Mouse (Mus musculus) neural tube, embryonic 13.5 days (tissue): ENCODE measurements around the gene Igsf6. TPM values are rescaled to one million over a fixed set of nuclear protein-coding genes. Genes with fewer than 3 reads are reported as not detected.

ENCODE experiments used
- ATAC-seq: fragments of 200-750 bp; cut with Nextera tagmentation; 2 replicates; pipeline ENCODE4 v1.8.0; 2017; ENCODE audit warnings: low read depth, mild to moderate bottlenecking, moderate TSS enrichment, moderate library complexity
- H3K27ac ChIP-seq: fragments of 300-500 bp; sonication (generic); replicated peaks from 2 replicates; pipeline ENCODE4 v1.5.1; 2015; ENCODE audit warnings: moderate library complexity, mild to moderate bottlenecking, inconsistent platforms
- H3K27me3 ChIP-seq: fragments of 300-500 bp; sonication (generic); 2 replicates; pipeline ENCODE4 v1.6.1; 2015; ENCODE audit warnings: mild to moderate bottlenecking, inconsistent platforms
- H3K36me3 ChIP-seq: fragments of 300-500 bp; sonication (generic); 2 replicates; pipeline ENCODE4 v1.6.1; 2015; ENCODE audit warnings: mild to moderate bottlenecking, inconsistent platforms
- H3K4me1 ChIP-seq: fragments of 300-500 bp; sonication (generic); replicated peaks from 2 replicates; pipeline ENCODE4 v1.6.1; 2015; ENCODE audit warnings: inconsistent platforms
- H3K4me2 ChIP-seq: fragments of 300-500 bp; sonication (generic); 2 replicates; pipeline ENCODE4 v1.6.1; 2015; ENCODE audit warnings: inconsistent platforms, mild to moderate bottlenecking, moderate library complexity
- H3K4me3 ChIP-seq: fragments of 300-500 bp; sonication (generic); 2 replicates; pipeline ENCODE4 v1.5.1; 2015; ENCODE audit warnings: mild to moderate bottlenecking, inconsistent platforms
- H3K9ac ChIP-seq: fragments of 300-500 bp; sonication (generic); 2 replicates; pipeline ENCODE4 v1.6.1; 2015; ENCODE audit warnings: moderate library complexity, mild to moderate bottlenecking, inconsistent platforms
- H3K9me3 ChIP-seq: fragments of 300-500 bp; sonication (generic); 2 replicates; pipeline ENCODE4 v1.6.1; 2016; ENCODE audit warnings: inconsistent platforms
- WGBS: fragments of 180-500 bp; shearing (Covaris S2); methylation state at CpG from one replicate; pipeline ENCODE4 v1.1.7; 2015; 5-methylcytosine and 5-hydroxymethylcytosine counted together
- polyA plus RNA-seq: library from polyadenylated mRNA; unstranded; fragments of >200 nt; fragmentation: Nextera tagmentation; extraction: Ambion mirVana; gene quantifications from 2 replicates; pipeline ENCODE4 v1.2.1, GENCODE M21; 2015

Gene Igsf6
- polyA plus RNA-seq, 1 experiment from 2014 or later = 1.1 TPM

- Histone ChIP-seq H3K27me3 (no peaks in the 10 kb centered on the region; the same call in 1 of the 2 replicates), H3K27ac (0 out of 2 replicates have a peak overlapping the region, but pooled peaks have one; percentile 18), H3K4me3 (no peak overlapping the region), H3K9me3 (no peaks in the 10 kb centered on the region), H3K4me1 (peaks cover 25% of the 10 kb centered on the region), H3K9ac (no peak overlapping the region), H3K36me3 (peaks cover 8% of the 10 kb centered on the region), H3K4me2 (no peak overlapping the region)
- 91% methylated on average over 2 of the region's 2 CpGs for WGBS
- ATAC-seq = no peak
Observed at GRCm38 (mm10) chr7:121081816-121082215, 7.4 kb upstream of the Igsf6 start.

GRCm38 (mm10) chr7:121081350-121081749 lies 7.0 kb upstream of the Igsf6 start, which contains the start of gene Otoa:
Gene Otoa (plus strand): TSS chr7:121081650.
- no peak within 1 kb of the TSS for H3K4me2 ChIP-seq
- 0 out of 2 replicates have a peak within 1 kb of the TSS, but pooled peaks have one; percentile 18 for H3K27ac ChIP-seq
- no peak within 1 kb of the TSS for H3K4me3 ChIP-seq
- WGBS = 92% methylated on average over 4 of the region's 4 CpGs
- peaks cover 11% of the 10 kb centered on the region for H3K36me3 ChIP-seq
- H3K9me3 ChIP-seq = no peaks in the 10 kb centered on the region
- peaks cover 24% of the 10 kb centered on the region for H3K4me1 ChIP-seq
- H3K9ac ChIP-seq = no peak within 1 kb of the TSS
- no peak for ATAC-seq
- H3K27me3 ChIP-seq = no peaks in the 10 kb centered on the region; the same call in 1 of the 2 replicates

GRCm38 (mm10) chr7:121077829-121078228 lies 3.5 kb upstream of the Igsf6 start:
- Histone ChIP-seq H3K4me3 (no peak overlapping the region), H3K36me3 (peaks cover 22% of the 10 kb centered on the region), H3K4me1 (peaks cover 10% of the 10 kb centered on the region), H3K27me3 (no peaks in the 10 kb centered on the region), H3K4me2 (no peak overlapping the region), H3K9me3 (no peaks in the 10 kb centered on the region), H3K9ac (no peak overlapping the region), H3K27ac (no peak overlapping the region)
- 9% methylated on average over 5 of the region's 5 CpGs for WGBS
- peak; percentile 84 for ATAC-seq

GRCm38 (mm10) chr7:121077311-121077710 lies 2.9 kb upstream of the Igsf6 start:
- WGBS = 89% methylated on average over 6 of the region's 6 CpGs
- H3K4me2 ChIP-seq = no peak overlapping the region
- peaks cover 22% of the 10 kb centered on the region for H3K36me3 ChIP-seq
- H3K27ac ChIP-seq = no peak overlapping the region
- no peaks in the 10 kb centered on the region for H3K27me3 ChIP-seq
- H3K9me3 ChIP-seq = no peaks in the 10 kb centered on the region
- peaks cover 5% of the 10 kb centered on the region for H3K4me1 ChIP-seq
- ATAC-seq = peak; percentile 20; the same call in 1 of the 2 replicates
- H3K9ac ChIP-seq = no peak overlapping the region
- no peak overlapping the region for H3K4me3 ChIP-seq

- H3K27me3 ChIP-seq = no peaks in the 10 kb centered on the region
- peaks cover 40% of the 10 kb centered on the region for H3K36me3 ChIP-seq
Observed at GRCm38 (mm10) chr7:121075416-121075815, 1.0 kb upstream of the Igsf6 start.

GRCm38 (mm10) chr7:121074801-121075400 lies 529 bp upstream of the Igsf6 start:
- Histone ChIP-seq H3K27me3 (no peaks in the 10 kb centered on the region), H3K27ac (no peak overlapping the region), H3K4me2 (no peak overlapping the region), H3K4me3 (no peak overlapping the region), H3K9me3 (no peaks in the 10 kb centered on the region), H3K4me1 (peaks cover 4% of the 10 kb centered on the region; the same call in 1 of the 2 replicates), H3K9ac (no peak overlapping the region), H3K36me3 (peaks cover 44% of the 10 kb centered on the region)
- 88% methylated on average over 6 of the region's 6 CpGs for WGBS
- ATAC-seq = no peak

More at GRCm38 (mm10) chr7:121075416-121075815, 1.0 kb upstream of the Igsf6 start:
- Histone ChIP-seq H3K4me2 (no peak overlapping the region), H3K4me1 (peaks cover 4% of the 10 kb centered on the region; the same call in 1 of the 2 replicates), H3K9ac (no peak overlapping the region), H3K9me3 (no peaks in the 10 kb centered on the region), H3K4me3 (no peak overlapping the region), H3K27ac (no peak overlapping the region)
- no peak for ATAC-seq
- WGBS = 93% methylated on average over 5 of the region's 5 CpGs

- Histone ChIP-seq H3K4me1 (no peaks in the 10 kb centered on the region), H3K4me2 (no peak overlapping the region), H3K9ac (no peak overlapping the region), H3K27ac (no peak overlapping the region), H3K36me3 (peaks cover 53% of the 10 kb centered on the region), H3K27me3 (no peaks in the 10 kb centered on the region), H3K4me3 (no peak overlapping the region), H3K9me3 (no peaks in the 10 kb centered on the region)
- 88% methylated on average over 5 of the region's 5 CpGs for WGBS
- ATAC-seq = no peak
Observed at GRCm38 (mm10) chr7:121072506-121072905, 1.9 kb downstream of the Igsf6 start.

GRCm38 (mm10) chr7:121071276-121071675 lies 3.1 kb downstream of the Igsf6 start:
- no peak overlapping the region for H3K4me3 ChIP-seq
- H3K4me1 ChIP-seq = no peaks in the 10 kb centered on the region
- WGBS = 91% methylated on average over 4 of the region's 4 CpGs

GRCm38 (mm10) chr7:121064309-121064708 lies 10.1 kb downstream of the Igsf6 start:
- no peak for ATAC-seq
- no peaks in the 10 kb centered on the region for H3K27me3 ChIP-seq
- no peak overlapping the region for H3K4me3 ChIP-seq
- no peak overlapping the region for H3K4me2 ChIP-seq
- H3K27ac ChIP-seq = no peak overlapping the region
- WGBS = 62% methylated on average over 4 of the region's 4 CpGs
- no peaks in the 10 kb centered on the region for H3K4me1 ChIP-seq
- H3K9me3 ChIP-seq = no peaks in the 10 kb centered on the region
- H3K9ac ChIP-seq = no peak overlapping the region
- H3K36me3 ChIP-seq = peaks cover 36% of the 10 kb centered on the region

More at GRCm38 (mm10) chr7:121071276-121071675, 3.1 kb downstream of the Igsf6 start:
- no peak overlapping the region for H3K4me2 ChIP-seq
- H3K9ac ChIP-seq = no peak overlapping the region
- ATAC-seq = no peak
- no peaks in the 10 kb centered on the region for H3K27me3 ChIP-seq
- no peaks in the 10 kb centered on the region for H3K9me3 ChIP-seq
- no peak overlapping the region for H3K27ac ChIP-seq
- H3K36me3 ChIP-seq = peaks cover 50% of the 10 kb centered on the region

- Histone ChIP-seq H3K9ac (no peak overlapping the region), H3K27me3 (no peaks in the 10 kb centered on the region), H3K4me2 (no peak overlapping the region), H3K36me3 (peaks cover 46% of the 10 kb centered on the region), H3K9me3 (no peaks in the 10 kb centered on the region), H3K4me3 (no peak overlapping the region), H3K27ac (no peak overlapping the region), H3K4me1 (no peaks in the 10 kb centered on the region)
- no peak for ATAC-seq
- 45% methylated on average over 6 of the region's 6 CpGs for WGBS
Observed at GRCm38 (mm10) chr7:121059477-121060218, 14.7 kb downstream of the Igsf6 start.

GRCm38 (mm10) chr7:121053071-121053470 lies 21.3 kb downstream of the Igsf6 start:
- ATAC-seq = no peak
- Histone ChIP-seq H3K27ac (no peak overlapping the region), H3K9ac (no peak overlapping the region), H3K27me3 (no peaks in the 10 kb centered on the region), H3K36me3 (peaks cover 66% of the 10 kb centered on the region), H3K4me3 (no peak overlapping the region), H3K4me1 (no peaks in the 10 kb centered on the region), H3K9me3 (no peaks in the 10 kb centered on the region), H3K4me2 (no peak overlapping the region)
- WGBS = 91% methylated on average over 4 of the region's 4 CpGs

- Histone ChIP-seq H3K9me3 (no peaks in the 10 kb centered on the region), H3K4me3 (no peak overlapping the region), H3K9ac (no peak overlapping the region), H3K27ac (no peak overlapping the region), H3K4me1 (peaks cover 6% of the 10 kb centered on the region), H3K36me3 (peaks cover 27% of the 10 kb centered on the region), H3K27me3 (no peaks in the 10 kb centered on the region), H3K4me2 (no peak overlapping the region)
- ATAC-seq = no peak
- 97% methylated on average over 2 of the region's 2 CpGs for WGBS
Observed at GRCm38 (mm10) chr7:121047624-121048023, 26.7 kb downstream of the Igsf6 start.
